Mouse (Mus musculus) G1E (cell line): ENCODE data around the gene Itpr3. TPM values are rescaled to one million over a fixed set of nuclear protein-coding genes. Genes with fewer than 3 reads are reported as not detected.

Source experiments
- ATAC-seq: 2 replicates; pipeline ENCODE4 v1.8.0; 2016; ENCODE audit warnings: mild to moderate bottlenecking; ENCODE audit not compliant: insufficient number of reproducible peaks, poor library complexity, low FRiP score, severe bottlenecking; ENCODE audit errors: extremely low read depth
- DNase-seq: peaks from one replicate; pipeline ENCODE4 v3.0.0; 2012; ENCODE audit warnings: low spot score
- H3K27me3 ChIP-seq: 2 replicates; pipeline ENCODE4 v1.6.1; 2012; ENCODE audit warnings: mild to moderate bottlenecking, low read length, inconsistent platforms; ENCODE audit not compliant: insufficient read depth
- H3K36me3 ChIP-seq: replicated peaks from 2 replicates; pipeline ENCODE3; 2012; ENCODE audit warnings: mild to moderate bottlenecking, inconsistent platforms
- H3K4me1 ChIP-seq: 2 replicates; pipeline ENCODE4 v1.6.1; 2012; ENCODE audit warnings: low read depth, low read length, inconsistent platforms, mixed read lengths; ENCODE audit not compliant: insufficient read depth
- H3K4me3 ChIP-seq: 2 replicates; pipeline ENCODE4 v1.5.1; 2012; ENCODE audit warnings: low read depth, mild to moderate bottlenecking, inconsistent platforms, low read length, moderate library complexity, mixed read lengths
- H3K9me3 ChIP-seq: replicated peaks from 2 replicates; pipeline ENCODE4 v1.6.1; 2012; ENCODE audit warnings: inconsistent platforms
- CTCF ChIP-seq: IDR thresholded peaks from 2 replicates; pipeline ENCODE4 v1.5.1; 2012; ENCODE audit warnings: low read depth, low read length, inconsistent platforms, mixed read lengths
- GATA1 ChIP-seq: IDR thresholded peaks from 2 replicates; pipeline ENCODE4 v1.6.1; 2012; ENCODE audit warnings: borderline replicate concordance, low read length, inconsistent platforms, mixed read lengths
- GATA2 ChIP-seq: IDR thresholded peaks from 2 replicates; pipeline ENCODE4 v1.6.1; 2012; ENCODE audit warnings: low read depth, low read length, inconsistent platforms, borderline replicate concordance
- POLR2AphosphoS5 ChIP-seq: IDR thresholded peaks from 2 replicates; pipeline ENCODE4 v1.6.1; 2012; ENCODE audit warnings: low read depth, low read length, inconsistent platforms; ENCODE audit not compliant: insufficient replicate concordance
- TAL1 ChIP-seq: conservative IDR thresholded peaks from 2 replicates; pipeline ENCODE4 v1.6.1; 2012; ENCODE audit warnings: low read depth, low read length, inconsistent platforms, mixed read lengths
- polyA plus RNA-seq: library from polyadenylated mRNA; stranded (reverse); fragments of >175 nt; gene quantifications from 2 replicates; pipeline ENCODE4 v1.2.3, GENCODE M21; 2012
- total RNA-seq, 2 experiments: library from RNA; stranded (forward) in 1 of 2; stranded (reverse) in 1 of 2; fragments of 200-1000 nt in 1 of 2; fragments of >200 nt in 1 of 2; fragmentation: Nextera tagmentation in 1 of 2; gene quantifications; 2 replicates each; pipeline ENCODE4 v1.2.3; 2014 to 2017

Gene Itpr3
- total and polyA plus RNA-seq, 3 experiments, result 3.2 to 6.9 (median 4.9) TPM

DNA sequence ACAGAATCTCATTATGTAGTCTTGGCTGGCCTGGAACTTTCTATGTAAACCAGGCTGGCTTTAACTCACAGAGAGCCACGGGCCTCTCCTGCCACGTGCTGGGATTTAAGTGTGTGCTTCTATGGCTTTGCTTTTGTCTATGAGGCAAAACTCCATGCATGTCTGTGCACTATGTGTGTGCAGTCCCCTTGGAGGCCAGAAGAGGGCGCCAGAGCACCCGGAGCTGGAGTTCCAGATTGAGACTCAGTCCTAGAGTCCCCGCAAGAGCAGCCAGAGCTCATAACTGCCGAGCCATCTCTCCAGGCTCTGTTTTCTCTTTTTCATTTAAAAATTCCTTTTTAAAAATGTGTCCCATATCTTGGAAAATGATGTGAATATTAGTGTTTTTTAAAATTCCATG is 20.8 kb downstream of the Itpr3 start:
- Histone ChIP-seq H3K9me3 (peaks cover 8% of the 10 kb centered on the region), H3K27me3 (peaks cover 10% of the 10 kb centered on the region; the same call in 1 of the 2 replicates), H3K4me1 (peaks cover 34% of the 10 kb centered on the region), H3K36me3 (peaks cover 51% of the 10 kb centered on the region), H3K4me3 (no peak overlapping the region)
- DNase-seq (no peak), ATAC-seq (no peak)
- TF ChIP-seq CTCF, result 0 out of 2 replicates have a peak, but pooled peaks have one; percentile 29
- no peak for TF ChIP-seq TAL1

DNA sequence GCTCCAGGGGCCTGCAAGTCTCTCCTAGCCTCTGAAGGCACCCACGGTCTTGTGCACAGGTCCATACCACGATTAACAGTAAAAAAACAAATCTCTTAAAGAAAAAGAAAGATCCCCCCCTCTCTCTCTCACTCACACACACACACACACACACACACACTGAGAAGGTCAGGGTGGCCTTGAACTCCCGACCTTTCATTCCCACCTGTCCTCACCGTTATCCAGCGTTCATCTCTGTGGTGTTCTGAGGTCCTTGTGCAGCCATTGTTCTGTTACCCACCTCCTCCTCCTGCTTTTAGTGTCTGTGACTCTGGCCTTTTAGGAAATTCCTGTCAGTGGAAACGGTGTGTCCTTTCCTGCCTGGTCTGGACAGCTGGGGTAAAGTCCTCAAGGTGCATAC is 21.4 kb downstream of the Itpr3 start:
- no peak for DNase-seq
- ATAC-seq, result no peak
- Histone ChIP-seq H3K4me1 (peaks cover 38% of the 10 kb centered on the region), H3K9me3 (peaks cover 8% of the 10 kb centered on the region), H3K27me3 (peaks cover 10% of the 10 kb centered on the region; the same call in 1 of the 2 replicates), H3K36me3 (peaks cover 50% of the 10 kb centered on the region), H3K4me3 (no peak overlapping the region)
- no peak for TF ChIP-seq GATA1

DNA sequence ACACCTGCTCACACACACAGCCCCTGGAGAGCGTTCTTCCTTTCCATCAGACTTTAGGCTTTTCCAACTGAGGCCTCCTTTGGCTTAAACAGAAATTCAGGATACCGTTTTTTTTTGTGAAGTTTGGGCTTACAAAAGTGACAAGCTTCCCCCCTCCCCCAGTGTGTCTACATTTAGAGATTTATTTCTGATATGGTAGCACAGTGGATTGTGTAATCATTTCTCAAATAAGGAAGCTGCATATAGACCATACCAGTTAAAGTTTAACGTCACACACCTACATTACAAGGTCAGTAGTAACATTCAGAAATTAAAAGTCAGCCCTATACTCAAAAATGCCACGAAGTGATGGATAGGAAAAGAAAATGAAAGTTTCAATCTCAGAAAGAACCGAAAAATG is 24.8 kb downstream of the Itpr3 start:
- Histone ChIP-seq H3K36me3 (peaks cover 45% of the 10 kb centered on the region), H3K4me1 (peaks cover 27% of the 10 kb centered on the region), H3K4me3 (no peak overlapping the region), H3K27me3 (peaks cover 3% of the 10 kb centered on the region; the same call in 1 of the 2 replicates), H3K9me3 (peaks cover 8% of the 10 kb centered on the region)
- DNase-seq, result no peak
- TF ChIP-seq POLR2AphosphoS5 (no peak), GATA1 (no peak), CTCF (no peak), TAL1 (no peak), GATA2 (no peak)
- no peak for ATAC-seq

DNA sequence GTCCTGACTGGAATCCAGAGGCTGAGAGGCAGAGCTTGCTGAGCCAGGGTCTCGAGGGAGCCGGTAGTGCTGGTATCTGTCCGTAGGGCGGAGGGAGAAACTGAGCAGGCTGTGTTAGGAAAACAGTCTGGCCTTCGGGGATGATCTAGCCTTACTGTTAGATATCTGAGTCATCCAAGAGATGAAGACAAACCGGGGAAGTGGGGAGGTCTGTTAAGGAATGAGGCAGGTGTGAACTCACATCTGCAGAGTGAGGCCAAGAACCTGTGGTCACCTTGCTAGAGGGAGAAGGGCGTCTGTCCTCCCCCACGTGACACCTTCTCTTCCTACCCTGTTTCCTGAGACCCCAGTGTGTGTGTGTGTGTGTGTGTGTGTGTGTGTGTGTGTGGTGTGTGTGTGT is 25.7 kb downstream of the Itpr3 start:
- H3K4me1 ChIP-seq, result peaks cover 27% of the 10 kb centered on the region
- ATAC-seq, result no peak

DNA sequence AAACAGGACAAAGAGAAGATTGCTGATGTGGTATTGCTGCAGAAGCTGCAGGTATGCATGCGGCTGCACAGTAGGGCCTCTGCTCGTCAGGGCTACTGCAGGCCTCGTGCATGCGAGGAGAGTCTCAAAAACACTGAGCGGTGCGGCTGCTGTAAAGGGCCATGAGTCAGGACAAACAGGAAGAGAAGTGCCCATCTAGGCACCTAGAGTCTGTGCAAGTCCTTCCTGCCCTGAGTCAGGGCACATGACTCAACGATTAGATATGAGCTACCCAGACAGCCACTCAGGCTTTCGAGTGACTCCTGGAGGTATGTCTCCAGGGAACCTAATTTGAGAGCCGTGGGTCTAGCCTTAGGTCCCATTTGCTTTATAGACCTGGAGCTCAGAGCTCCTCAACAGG is 26.5 kb downstream of the Itpr3 start:
- TF ChIP-seq GATA1, result no peak
- TF ChIP-seq POLR2AphosphoS5, result no peak
- TF ChIP-seq TAL1, result no peak
- Histone ChIP-seq H3K4me1 (peaks cover 26% of the 10 kb centered on the region), H3K27me3 (peaks cover 3% of the 10 kb centered on the region; the same call in 1 of the 2 replicates), H3K36me3 (peaks cover 51% of the 10 kb centered on the region), H3K4me3 (no peak overlapping the region), H3K9me3 (no peaks in the 10 kb centered on the region)
- DNase-seq, result no peak
- ATAC-seq, result peak; percentile 51

More for the DNA sequence above, 25.7 kb downstream of the Itpr3 start:
- TF ChIP-seq CTCF (no peak), POLR2AphosphoS5 (no peak), GATA1 (no peak), TAL1 (no peak), GATA2 (no peak)
- peaks cover 47% of the 10 kb centered on the region for H3K36me3 ChIP-seq
- peaks cover 3% of the 10 kb centered on the region; the same call in 1 of the 2 replicates for H3K27me3 ChIP-seq
- H3K9me3 ChIP-seq, result peaks cover 2% of the 10 kb centered on the region
- DNase-seq, result no peak
- no peak overlapping the region; the same call in 1 of the 2 replicates for H3K4me3 ChIP-seq

DNA sequence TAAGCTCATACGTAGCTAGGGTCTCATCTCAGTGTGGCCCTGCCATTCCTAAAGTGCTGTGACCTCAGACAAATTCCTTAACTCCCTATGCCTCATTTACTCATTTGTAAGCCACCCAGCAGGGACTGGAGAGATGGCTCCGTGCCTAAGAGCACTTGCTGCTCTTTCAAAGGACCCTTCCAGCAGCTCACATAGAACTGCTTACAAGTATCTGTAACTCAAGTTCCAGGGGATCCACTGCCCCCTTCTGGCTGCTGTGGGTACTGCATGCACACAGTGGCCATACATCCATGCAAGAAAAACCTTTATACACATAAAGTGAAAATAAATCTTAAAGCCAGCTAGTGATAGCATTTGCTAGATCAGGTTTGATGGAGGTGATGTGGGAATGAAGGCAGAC is 28.6 kb downstream of the Itpr3 start:
- DNase-seq (no peak), ATAC-seq (no peak)
- Histone ChIP-seq H3K9me3 (no peaks in the 10 kb centered on the region), H3K4me3 (no peak overlapping the region), H3K27me3 (no peaks in the 10 kb centered on the region; the same call in 1 of the 2 replicates), H3K36me3 (peaks cover 65% of the 10 kb centered on the region), H3K4me1 (peaks cover 16% of the 10 kb centered on the region)
- TF ChIP-seq GATA2, result no peak
- no peak for TF ChIP-seq POLR2AphosphoS5
- TF ChIP-seq TAL1, result no peak
- peak; percentile 91 for TF ChIP-seq CTCF
- TF ChIP-seq GATA1, result no peak

DNA sequence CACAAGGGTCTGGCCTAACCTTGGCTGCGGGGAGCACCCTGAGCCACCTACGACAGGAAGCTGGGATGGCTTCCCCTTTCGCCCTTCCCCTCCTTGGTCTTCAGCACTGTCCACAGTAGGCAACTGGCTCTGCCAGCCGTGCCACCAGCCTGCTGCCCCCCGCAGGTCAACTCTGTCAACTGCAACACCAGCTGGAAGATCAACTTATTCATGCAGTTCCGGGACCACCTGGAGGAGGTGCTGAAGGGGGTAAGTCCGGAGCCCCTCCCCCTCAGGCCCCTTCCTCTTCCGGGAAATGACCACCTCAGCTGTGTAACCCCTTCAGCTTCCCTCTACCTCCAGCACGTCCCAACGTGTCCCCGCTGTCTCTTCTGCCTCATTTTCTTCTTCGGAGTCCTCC is 30.3 kb downstream of the Itpr3 start:
- no peak for ATAC-seq
- Histone ChIP-seq H3K4me3 (no peak overlapping the region), H3K36me3 (peaks cover 77% of the 10 kb centered on the region), H3K27me3 (peaks cover 2% of the 10 kb centered on the region; the same call in 1 of the 2 replicates), H3K9me3 (no peaks in the 10 kb centered on the region), H3K4me1 (peaks cover 6% of the 10 kb centered on the region; the same call in 1 of the 2 replicates)
- no peak for TF ChIP-seq GATA2
- TF ChIP-seq CTCF, result 0 out of 2 replicates have a peak, but pooled peaks have one; percentile 32
- TF ChIP-seq POLR2AphosphoS5, result no peak
- TF ChIP-seq GATA1, result no peak
- TF ChIP-seq TAL1, result no peak
- DNase-seq, result no peak
